Mouse (Mus musculus): ENCODE data around the gene Nek8.

The Nek8 gene

DNA sequence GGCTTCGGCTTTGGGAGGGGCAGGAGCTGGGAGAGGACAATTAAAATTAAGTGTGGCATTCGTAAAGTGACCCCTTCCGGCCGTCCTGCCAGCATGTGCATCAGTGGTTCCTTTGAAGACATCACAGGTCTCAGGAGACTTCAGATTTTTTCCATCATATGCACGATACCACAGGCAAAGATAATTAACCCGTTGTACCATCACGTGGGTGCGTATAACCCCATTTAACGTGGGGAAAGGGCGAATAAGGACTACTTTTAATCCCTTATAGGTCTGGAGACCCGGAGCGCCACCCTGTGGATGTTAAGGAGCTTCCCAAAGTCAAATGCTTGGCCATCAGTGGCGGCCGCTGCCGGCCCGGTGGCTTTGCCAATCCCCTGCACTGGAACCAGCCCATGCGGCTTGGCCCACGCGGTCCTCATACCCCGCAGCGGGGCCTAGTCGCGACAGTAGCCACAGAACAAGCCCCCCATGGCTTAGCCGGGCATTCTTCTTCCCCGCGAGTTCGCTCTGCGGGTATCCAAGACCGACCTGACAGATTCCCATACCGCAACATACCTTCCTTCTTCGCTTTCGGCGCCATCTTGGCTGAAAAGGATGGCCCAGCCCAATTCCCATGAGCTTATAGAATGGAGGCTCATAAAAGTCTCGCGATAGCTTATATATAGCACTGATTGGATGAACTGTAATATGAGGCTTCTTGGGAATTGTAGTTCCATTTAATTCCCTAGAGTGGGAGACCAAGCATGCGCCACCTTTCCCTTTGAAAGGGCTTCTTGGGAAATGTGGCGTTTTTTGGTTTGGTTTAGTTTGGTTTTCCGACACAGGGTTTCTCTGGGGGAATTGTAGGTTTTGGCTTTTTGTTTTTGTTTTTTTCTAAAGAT, 6.7 kb upstream of the Nek8 start, which contains the start of gene Rpl23a:
Gene Rpl23a (minus strand): TSS at position 624 of the 884 bp plus-strand sequence.
- DNase-seq, result peak; percentile 84 to 89

DNA sequence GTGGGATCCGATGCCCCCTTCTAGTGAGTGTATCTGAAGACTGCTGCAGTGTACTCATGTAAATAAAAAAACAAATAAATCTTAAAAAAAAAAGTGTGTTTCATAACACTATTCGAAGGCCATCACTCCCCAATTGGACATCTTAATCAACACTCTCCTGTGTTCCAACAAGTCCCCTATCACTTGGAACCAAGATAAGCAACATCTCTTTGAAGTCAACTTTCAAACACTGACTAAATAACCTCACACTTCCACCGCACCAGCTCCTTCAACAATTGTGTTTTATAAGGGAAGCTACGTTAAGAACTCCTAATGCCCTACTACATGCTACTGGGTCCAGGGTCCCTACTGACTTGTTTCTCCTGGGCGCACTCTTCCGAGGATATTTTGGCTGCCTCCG, 6.0 kb upstream of the Nek8 start:
- no peak for DNase-seq

DNA sequence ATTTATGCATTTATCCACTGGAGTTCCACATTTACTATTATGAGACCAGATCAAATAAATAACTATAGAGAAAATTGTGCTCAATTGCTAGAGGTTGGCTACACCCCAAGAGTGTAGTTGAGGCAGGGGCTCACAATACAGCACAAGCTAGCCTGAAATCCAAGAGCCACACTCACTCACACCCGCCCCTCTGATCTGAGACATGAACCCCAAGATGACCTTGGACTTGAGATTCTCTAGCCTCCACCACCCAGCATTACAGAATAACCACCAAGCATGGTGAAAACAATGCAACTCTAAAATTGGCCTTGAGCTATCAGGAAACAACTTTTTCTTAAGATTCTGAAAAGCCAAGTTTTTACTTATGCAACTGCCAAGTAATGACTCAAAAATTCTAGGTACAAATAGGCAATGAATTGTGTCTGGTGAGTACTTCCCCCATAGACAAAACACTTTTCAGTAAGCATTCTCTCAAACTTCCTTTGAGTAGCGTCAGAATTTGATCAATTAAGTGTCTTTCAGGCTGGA, 5.4 kb upstream of the Nek8 start:
- no peak for DNase-seq

DNA sequence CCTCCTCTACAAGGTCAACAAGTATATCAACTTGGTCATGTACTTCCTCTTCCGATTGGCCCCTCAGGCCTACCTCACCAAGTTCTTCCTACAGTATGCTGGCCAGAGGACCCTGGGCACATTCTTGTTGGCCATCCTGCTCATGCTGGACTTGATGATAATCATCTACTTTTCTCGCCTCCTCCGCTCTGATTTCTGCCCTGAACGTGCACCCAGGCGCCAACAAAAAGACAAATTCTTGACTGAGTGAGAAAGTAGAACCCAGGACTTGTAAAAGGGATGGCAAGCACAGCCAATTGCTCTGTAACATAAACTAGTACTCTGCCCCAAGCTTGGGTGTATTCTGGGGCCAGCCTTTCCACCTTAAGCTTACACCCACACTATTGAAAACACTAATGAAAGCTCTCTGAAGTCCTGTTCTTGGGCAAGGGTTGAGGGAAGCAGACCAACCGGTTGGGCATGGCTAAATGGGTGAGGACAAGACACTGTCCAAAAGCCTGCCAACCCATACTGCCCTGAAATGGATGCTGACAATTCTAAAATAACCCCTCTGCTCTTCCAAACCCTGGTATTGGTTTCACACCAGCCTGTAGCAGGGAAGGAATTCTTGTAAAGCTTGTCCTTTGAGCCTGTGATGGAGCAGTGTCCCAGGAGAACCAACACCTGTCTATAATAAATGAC, 3.7 kb upstream of the Nek8 start:
- no peak for DNase-seq

DNA sequence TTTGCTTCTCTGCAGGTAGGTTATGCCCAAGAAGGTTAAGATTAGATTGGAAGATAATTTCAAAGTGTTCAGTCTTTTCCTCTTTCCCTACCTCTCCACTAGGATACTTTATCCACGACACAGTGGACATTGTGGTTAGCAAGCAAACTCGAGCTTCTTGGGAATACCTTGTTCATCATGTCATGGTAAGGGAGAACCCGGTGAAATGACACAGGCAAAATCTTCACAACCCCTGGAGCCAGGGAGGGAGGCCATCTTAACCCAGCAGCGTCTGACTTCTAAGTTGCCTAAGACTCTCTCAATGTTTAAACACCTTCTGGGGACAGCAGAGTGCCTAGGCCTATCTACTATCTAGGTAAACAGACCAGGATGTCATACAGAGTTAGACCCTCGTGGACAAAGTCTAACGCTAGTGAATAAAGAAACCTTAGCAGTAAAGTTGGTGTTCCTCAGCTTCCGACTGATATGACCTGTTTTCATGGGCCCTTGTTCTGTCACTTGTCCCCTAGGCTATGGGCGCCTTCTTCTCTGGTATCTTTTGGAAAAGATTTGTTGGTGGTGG, 3.0 kb upstream of the Nek8 start:
- DNase-seq, result no peak

DNA sequence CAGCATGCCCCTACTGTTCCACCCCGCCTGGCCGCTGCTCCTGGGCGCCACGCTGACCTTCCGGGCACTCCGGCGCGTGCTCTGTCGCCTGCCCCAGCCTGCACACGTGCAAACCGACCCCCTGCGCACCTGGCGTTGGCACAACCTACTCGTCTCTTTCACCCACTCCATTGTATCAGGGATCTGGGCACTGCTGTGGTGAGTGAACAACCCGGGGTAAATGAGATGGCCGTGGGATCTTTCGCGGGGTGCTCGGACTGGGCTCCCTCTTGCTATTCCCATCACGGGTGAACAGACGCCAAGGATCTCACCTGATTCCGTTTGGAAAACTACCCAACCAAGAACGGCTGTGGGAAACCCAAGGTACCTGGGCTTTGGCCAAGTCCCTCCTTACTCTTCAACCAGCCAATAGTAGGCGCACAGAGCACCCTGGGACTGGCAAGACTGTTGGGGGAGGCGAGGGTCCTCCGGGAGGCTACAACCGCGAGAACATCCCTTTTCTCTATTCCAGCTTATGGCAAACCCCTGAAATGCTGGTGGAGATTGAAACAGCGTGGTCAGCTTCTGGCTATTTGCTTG, 2.5 kb upstream of the Nek8 start:
- DNase-seq, result peak; percentile 80 to 87

DNA sequence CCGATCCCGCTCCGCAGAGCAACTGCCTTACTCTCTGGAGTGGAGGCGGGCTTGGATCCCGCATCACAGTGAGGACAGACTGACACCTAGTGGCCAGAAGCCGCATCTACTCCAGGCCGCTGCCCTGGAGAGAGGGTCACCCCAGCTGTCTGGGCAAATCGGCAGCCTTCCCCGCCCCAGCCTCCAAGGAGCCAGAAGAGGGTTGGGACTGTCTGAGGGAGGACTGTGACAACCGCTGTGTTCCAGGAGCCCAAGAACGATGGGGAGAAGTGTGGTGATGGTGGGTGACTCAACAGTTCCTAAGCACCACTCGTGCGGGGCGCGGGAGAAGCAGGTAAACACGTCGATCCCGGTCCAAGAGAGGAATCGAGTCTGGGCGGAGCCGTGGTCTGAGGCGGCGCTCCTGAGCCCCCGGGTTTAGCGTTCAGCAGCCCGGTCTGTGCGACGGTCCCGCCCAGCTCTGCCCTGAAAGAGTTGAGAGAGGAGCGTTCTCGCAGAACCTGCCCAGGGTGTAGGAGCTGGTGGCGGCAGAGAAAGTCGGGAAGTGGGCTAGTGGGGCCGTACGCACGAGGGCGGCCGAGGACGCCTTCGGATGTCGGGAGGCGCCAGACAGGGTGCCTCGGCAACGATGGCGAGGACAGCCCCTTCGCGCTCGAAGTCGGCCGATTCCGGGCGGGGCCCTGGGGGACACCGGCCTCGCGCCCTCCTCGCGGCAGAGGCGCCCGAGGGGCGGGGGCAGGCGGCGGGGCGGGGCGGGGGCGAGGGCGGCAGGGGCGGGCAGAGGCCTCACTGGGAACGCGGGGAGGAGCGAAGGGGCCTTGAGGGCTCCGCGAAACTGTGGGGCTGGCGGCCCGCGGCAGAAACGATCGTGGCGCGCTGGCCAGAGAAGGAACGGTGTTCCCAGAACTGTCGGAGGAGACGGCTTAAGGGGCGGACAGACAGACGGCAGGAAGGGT, 1.7 kb upstream of the Nek8 start:
- peak; percentile 96 to 97 for DNase-seq

DNA sequence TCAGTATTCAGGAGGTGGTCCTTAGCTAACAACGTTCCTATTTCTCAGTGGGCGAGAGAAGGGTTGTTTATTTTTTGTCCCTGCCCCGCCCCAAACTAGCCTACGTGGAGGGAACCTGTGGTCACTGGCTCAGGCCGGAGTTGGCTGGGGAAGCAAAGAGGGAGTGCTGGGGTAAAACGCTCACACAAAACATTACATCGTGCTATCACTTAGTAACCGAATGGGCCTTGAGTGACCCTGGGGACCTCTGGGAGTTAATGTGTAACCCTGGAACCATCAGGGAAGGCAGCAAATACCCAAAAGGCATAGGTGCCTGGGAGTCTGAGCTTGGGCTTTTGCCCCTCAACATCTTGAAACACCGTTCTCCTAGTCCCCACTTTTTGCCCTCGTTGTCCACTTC, 962 bp upstream of the Nek8 start:
- DNase-seq, result no peak

DNA sequence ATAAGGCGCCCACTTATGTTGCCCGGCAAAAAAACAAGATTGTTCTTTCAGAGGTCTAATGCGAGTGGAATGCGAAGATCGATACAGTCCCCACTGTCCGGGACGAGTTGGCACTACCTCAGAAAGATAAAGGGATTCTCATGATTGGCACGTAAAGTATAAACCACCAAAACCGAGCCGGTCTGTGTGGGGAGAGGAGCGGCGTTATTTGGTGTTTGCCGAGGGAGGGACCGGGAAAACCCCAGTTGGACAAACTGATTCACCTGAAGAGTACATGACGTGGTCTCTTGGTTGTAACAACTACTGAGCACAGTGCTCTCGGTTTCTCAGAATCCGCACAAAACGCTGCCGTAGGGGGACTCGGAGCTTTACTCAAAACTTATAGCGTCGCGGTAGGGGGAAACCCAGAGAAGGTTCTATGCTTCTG, 443 bp upstream of the Nek8 start:
- DNase-seq, result no peak

DNA sequence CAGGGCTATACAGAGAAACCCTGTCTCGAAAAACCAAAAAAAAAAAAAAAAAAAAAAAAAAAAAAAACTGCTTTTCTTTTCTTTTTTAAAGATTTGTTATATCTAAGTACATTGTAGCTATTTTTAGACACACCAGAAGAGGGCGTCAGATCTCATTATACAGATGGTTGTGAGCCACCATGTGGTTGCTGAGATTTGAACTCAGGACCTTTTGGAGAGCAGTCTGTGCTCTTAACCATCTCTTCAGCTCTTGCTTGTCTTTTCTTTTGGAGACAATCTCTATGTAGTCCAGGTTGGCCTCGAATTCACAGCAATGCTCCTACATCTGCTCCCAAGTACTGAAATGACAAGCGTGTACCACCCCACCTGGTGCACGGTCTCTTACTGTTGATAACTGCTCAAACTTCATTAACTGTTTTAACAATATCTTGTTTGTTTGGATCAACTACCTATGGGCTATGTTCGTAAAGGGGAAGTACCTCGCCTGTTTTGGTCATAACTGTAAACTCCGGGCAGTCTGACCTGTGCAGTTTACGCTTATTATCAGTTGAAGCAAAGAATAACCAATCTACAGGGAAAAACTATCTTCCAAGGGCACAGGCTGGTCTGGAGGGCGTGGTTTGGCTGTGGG, 589 bp downstream of the Nek8 start:
- DNase-seq, result no peak

DNA sequence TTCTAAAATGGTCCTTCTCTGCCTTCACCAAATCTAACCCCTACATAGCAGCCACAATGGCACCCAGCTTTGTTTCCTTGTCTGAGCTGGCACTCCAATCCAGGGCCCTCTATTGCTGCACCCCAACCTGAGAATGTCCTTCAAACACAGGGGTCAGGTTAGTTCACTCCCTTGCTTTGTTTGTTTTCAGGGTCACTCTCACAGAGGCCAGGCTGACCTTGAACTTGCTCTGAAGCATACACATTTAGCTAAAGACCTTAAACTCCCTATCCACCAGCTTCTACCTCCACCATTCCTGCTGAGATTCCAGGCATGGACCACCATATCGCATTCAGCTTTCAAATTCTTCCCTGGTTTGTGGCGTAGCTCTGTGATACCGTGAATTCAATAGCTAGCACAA, 2.0 kb downstream of the Nek8 start:
- DNase-seq, result no peak

DNA sequence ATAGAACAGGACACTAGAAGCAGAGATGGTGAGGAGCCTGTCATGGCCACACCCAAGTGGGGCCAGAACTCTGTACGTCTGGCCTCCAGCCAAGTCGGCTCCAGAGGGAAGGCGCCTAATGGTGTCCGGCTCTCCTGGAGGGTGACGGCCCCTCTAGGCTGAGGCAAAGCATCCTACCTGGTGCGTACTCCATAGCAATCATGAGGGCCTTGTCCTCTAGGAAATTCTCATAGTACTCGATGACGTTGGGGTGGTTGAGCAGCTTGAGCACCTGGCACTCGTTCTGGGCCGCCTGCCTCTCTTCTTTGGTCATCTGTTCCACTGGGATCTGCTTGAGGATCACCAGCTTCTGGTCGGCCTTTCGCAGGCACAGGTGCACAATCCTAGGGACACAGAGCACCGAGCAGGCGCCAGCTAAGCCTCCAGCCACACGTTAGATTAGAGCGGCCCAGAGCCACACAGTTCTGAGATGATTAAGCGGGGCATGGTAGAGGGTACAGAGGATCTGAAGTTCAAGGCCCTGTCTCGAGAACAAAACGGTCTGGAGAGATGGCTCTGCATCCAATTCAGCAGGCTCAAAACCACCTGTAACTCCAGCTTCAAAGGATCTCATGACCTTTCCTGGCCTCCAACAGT, 3.6 kb downstream of the Nek8 start:
- DNase-seq, result no peak

DNA sequence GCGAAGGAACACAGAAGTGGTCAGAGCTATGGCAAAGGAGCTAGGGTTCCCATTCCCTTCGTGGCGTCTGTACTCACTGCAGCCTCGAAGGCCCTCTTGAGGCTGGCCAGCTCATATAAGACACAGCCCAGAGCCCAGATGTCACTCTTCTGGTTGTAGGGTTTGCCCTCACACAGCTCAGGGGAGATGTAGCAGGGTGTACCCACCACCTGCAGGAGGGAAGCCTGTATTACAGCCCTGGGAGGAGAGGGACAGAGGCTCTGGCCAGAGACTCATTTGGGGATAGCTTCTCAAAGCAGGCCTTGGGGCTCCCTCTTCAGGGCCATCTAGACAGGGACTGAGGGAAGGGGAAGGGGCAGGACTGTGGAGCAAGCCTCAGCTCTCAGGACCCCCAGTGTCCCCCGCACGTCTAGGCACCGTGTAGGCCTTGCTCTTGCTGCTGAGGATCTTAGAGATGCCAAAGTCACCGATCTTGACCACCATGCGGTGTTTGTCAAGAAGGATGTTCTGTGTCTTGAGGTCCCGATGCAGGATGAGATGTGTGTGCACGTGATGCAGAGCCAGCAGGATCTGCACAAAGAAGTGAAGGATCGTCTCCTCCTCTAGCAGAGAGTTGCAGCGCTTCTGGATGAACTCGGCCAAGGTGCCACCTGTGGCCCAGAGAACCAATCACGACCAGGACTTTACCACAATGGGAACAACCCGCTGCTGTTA, 4.3 kb downstream of the Nek8 start:
- DNase-seq, result no peak

DNA sequence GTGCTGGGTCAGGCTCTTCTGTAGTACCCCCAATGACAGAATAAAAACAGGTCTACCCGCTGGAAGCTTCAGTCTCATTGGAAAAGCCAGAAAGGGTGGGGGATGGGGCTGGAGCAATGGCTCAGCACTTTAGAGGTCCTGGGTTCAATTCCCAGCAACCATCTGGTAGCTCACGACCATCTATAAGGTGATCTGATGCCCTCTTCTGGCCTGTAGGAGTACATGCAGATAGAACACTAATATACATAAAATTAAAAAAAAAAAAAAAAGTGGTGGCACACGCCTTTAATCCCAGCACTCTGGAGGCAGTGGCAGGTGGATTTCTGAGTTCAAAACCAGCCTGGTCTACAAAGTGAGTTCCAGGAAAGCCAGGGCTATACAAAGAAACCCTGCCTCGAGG, 5.1 kb downstream of the Nek8 start:
- DNase-seq, result no peak

DNA sequence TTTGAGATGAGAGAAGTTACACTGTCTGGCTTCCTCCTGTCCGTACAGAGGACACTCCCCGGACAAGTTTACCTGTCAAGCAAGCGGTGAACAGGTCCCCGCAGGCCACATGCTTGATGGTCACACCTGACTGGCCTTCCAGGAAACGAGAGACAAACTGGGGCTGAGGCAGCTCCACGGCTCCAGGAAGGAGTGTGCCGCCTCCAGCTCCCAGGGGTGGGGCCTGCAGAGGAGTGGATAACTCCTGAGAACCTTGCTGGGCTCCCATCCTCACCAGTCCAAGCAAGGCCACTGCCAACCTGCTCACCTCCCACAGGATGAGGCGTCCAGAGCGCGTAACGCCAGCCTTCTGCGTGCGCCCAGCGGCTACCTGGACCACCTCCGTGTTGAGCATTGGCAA, 6.2 kb downstream of the Nek8 start:
- no peak for DNase-seq

DNA sequence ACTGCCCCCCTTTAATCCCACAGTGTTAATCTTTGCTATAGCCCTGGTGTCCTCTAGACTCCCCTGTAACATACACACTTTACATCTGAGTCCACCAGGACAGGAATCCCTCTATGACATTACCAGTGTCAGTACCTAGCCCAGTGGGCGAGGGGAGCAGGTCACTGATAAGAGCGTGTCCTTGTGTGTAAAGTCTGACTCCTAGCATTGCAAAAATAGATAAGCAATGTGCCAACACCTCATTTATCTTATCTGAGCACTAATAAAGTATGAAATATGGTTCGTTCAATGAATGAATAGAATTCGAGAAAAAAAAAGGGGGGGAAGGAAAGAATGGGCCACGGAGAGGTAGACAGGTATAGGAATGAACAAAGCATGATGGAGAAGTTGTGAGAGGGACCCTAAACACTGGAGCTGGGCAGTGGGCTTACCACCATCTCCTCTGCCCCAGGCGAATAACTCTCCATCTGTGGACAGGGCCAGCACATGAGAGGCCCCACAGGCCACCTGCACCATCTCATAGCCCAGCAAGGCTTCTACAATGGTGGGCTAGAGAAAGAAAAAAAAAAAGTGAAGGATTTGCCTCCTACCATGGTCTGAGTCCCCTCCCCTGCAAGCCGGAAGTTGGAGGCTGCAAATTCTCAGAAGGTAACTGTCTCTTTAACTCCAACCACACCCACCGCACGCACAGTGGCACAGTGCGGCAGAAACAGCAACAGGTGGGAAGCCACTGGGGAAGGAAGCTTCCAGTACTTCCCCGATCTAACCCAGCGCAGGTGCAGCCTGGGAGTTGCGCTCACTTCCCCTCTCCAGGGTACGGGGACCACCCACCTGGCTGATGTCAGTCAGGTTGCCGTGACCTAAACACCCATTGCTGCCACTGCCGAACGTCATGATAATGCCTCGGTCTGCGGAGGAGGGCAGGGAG, 7.7 kb downstream of the Nek8 start:
- DNase-seq, result no peak

DNA sequence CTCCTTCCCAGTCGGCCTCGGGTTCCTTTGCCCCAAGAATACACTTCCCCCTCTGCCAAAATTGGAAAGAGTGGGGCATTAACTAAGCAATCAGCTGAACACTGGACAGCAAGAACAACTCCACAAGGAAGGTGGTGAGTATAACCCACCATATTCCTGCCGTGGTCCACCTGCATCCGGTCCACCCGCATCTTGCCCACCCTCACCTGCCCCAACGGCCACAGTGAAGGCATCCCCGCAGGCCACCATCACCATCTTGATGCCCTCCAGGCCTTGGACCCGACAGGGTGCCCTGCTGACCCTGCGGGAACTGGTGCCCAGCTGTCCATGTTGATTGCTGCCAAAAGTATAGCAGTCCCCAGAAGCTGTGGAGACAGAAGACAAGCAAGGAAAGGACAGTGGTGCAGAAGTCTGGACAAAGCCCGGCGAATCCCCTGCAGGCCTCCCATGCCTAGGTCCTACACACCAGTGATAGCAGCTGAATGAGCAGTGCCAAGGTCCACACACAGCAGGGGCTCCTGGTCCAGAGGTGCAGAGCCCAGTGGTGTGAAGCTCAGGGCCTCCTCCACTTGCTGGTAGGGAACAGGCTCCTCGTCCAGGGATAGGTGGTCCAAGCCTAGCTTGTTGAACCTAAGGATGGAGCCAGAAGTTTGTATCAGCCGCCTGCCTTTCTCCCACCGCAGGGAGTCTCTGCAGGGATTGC, 9.1 kb downstream of the Nek8 start:
- no peak for DNase-seq

DNA sequence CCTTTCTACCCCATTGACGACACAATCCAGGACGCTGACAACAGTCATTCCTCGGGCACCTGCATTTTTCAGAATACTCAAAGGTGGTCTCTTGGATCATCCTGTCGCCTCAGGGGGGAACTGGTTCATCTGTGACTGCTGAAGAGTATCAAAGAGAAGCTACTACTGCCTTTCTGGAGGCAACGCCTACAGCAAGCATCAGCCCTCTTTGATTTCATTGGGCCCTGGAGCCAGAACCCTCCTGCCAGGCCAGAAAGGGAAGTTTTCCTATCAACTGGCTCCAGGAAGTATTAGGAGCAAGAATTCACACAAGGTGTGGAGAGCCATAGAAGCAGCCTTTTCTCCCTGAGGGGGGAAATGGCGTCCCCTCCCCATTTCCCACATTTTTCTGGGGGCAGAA, 9.8 kb downstream of the Nek8 start:
- DNase-seq, result no peak

DNA sequence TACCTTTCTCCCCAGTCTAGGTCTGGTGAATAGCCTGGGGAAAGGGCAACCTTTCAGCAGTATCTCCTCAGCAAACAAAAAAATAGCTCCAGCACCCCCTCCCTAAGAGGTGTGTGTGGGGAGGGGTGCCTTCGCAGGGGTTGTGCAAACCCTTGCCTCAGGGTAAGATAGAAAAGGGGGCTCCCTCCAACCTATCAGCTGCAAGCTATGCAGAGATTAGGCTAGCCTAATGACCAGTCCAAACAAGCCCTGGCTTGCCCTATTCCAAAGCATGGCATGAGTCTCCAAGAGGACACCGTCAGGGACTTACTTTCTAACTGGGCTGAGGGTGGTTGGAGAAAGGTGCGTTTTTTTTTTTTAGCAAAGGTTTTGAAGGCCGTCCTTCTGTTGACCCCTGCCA, 10.3 kb downstream of the Nek8 start:
- no peak for DNase-seq

Data from cerebellum, postnatal 14 days (tissue).